Mouse (Mus musculus): ENCODE measurements at regions not wholly inside any gene's neighbourhood (a gene's known extent, or its start where the extent isn't known, plus 50 kb on each side); places are given as distances from the start of the nearest gene placed in this dataset.

DNA sequence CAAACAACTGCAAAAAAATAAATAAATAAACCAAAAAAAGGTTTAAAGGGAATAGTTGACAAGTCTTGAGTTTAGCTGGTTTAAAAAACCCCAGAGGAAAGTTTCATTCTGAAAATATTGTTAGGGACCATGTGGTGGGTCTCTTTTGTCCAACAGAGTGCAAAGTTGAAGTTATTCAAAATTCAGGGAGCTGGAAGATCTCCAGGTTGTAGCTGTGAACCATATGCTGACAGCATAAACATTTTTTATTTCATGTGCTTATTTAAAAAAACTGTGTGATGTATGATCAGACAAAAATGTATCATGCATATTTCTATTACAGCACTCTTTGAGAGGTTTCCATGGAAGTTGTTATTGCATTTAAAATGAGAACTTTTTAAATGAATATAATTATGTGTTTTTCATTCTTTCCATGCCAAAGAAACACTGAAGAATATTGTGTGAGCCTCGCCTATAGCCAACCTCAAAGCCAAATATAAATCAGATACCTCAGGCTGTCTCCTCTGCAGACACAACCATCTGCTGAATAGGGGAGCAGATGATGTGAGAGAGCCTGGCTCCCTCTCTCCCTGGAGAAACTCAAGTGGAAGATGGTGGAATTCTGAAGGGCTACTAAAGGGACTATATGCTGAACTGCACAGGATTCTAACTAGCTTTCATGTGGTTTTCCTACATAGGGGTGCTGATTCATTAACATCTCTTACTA is 413.4 kb upstream of the Impad1 start:
- no peak for DNase-seq (ENCODE audit: low spot score)

DNA sequence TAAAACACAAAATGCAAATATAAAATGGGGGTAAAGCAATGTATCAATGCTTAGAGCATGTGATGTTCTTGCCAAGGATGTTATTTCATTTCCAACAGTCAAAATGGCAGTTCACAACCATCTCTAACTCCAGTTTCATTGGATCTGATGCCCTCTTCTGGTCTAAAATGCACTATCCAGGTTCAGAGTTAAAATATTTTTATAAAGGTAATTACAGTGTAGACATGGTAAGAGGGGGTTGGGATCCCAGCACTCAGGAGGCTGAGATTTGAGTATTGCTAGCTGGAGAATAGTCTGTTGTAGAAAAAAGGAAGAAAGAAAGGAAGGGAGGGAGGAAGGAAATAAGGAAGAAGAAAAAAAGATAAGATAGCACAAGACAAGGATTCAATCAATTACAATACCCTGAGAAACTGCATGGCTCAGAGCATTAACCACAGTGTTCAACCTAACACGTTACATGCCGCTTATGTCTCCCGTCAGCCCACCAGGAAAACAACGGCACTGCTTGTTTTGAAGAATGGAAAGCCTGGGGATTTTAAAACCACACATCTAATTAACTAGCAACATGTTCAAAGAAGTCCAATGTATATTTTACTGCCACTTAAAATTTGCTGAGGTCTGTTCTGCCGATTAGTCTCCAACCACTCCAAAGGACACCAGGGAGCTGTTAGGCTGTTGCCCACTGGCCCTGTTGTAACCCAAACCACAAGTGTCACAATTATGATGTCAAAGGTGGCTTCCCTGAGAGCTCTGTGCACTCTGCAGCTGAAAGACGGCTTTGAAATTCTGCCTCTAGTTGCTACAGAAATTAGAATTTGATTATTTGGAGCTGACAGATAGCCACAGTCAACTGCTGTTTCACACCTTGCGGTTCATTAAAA is 412.4 kb upstream of the Impad1 start:
- no peak for DNase-seq (ENCODE audit: low spot score)

DNA sequence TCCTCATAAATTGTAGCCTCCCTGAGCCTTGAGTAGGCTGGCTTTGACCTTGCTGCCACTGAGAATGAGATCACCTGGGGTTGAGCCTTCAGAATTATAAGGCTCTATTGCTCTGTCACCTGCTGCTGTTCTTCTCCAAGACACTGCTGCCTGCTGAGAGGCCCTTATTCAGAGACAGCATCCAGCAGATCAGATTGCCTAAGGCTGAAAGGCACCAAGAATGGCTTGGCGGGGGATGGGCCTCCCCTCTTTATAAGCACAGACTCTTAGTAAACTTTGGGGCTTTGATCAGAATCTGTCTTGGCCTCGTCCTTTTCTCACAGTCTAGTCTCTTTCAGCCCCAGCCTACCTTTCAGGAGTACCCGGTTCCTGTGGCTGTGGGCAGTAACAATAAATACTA is 401.1 kb upstream of the Impad1 start:
- DNase-seq (ENCODE audit: low spot score) = no peak

DNA sequence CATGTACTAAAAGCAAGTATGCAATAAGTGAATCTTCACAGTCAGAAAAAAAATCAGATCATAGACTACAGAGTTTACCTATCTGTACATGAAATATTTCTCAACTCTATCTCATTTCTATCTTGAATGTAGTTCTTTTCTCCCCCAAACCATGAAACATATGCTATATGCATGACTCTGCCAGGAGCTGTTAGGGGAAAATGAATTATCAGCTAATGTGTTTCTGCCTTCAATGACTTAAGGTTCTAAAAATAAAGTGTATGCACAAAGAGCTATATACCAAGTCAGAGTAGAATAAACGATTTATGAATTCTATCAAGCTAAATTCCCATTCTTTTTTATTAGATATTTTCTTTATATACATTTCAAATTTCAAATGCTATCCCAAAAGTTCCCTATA is 388.4 kb upstream of the Impad1 start:
- no peak for DNase-seq (ENCODE audit: low spot score)

DNA sequence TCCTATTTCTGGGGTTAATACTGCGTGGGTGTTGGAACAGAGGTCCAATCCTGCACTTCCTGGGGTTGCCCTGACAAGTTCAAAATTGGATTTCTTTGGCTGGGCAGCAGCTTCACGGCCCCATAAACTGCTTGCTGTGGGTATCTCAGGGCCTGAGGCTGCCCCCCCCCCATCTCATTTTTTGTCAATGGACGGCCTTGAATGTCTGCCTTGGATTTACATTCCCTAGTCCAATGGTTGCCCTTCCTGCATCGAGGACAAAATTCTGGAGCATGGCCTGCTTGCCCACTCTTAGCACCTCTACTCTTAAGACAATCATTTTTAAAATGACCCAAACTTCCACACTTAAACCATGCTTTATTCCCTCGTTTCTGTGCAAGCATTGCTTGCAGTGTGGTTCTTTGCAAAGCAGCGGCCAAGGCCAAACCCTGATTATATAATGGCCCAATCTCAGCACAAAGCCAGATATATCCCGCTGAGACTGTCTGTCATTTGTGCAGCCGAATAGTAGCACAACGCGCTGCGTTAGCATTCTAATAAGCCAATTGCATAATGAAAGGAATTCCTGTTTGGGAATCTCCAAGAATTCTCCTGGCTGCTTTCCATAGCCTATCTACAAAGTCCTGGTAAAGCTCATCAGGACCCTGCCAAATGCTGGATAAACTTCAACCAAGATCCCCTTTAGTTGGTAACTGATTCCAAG is 386.0 kb upstream of the Impad1 start:
- no peak for DNase-seq (ENCODE audit: low spot score)

- DNase-seq (ENCODE audit: low spot score) = no peak
These were observed 372.1 kb upstream of the Impad1 start for GRCm38 (mm10) chr4:5165263-5165662.

- no peak for DNase-seq (ENCODE audit: low spot score)
These were observed 367.8 kb upstream of the Impad1 start for GRCm38 (mm10) chr4:5160931-5161330.

DNA sequence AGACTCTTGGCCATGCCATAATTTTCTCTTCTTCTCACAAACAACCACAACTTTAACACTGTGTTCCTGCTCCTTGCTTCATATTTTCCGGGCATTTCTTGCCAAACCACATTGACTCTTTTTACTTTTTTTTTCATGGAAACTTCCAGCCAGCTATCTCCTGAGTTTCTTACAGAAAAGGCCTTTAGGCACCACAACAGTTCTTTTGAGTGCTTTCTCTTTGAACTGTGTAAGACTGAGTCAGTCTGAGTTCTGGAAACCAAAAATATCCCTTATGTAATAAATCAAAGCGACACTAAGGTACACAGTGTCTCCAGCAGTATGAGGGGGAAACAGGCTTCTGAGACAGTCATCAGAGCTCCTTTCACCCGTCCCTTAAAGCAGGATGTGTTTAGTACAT is 337.6 kb upstream of the Impad1 start:
- DNase-seq (ENCODE audit: low spot score) = no peak

DNA sequence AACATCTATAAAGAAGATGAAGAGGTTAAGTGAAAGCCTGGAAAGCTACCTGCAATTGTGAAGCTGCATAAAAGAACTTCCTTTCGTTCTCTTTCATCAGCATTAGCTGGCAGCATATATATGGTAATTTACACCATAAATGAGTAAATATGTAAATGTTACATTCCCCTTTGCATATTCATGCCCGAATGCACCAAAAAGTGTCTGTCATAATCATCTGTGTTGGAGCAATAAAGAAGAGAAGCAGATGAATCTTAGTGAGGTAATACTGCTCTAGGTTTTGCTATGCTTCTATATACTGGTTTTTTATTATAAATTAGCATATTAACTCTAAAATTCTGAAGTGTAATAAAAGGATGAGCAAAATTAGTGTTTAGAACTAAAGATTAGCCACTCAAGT is 332.9 kb upstream of the Impad1 start:
- no peak for DNase-seq (ENCODE audit: low spot score)

DNA sequence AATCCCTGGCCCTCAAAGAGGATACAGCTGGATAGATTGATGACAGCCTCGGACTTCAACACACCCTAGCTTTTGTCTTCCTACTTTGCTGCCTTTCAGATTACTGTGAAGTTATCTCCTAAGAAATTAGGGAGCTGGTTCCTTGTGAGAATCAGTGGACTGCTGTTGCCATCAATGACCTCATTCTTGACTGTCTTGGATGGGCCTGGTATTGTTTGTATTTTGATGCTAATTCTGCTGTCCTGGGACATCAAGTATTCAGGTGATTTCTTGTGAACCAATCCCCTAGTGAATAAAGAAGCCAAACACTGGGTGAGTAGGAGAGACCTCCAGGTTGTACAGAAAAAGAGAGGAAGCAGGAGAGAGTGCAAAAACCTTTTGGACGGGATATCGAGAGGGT is 305.3 kb upstream of the Impad1 start:
- no peak for DNase-seq (ENCODE audit: low spot score)

DNA sequence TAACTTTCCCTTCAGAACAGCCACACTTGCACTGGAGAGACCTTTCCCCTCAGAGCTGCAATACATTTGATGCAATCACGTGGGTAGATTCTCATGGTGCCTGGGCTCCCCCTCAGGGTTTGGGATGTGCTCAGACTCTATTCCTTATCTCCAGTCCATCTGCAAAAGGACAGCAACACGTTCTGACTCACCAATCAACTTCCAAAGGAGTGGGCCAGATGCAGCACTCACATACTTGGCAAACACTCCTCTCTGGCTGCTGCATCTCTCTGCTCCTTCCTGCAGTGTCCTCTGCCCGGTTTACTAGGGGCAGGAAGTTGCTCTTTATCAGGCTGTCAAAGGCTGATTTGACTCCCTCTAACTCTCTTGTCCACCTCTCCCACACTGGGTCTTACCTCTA is 285.6 kb upstream of the Impad1 start:
- no peak for DNase-seq (ENCODE audit: low spot score)

DNA sequence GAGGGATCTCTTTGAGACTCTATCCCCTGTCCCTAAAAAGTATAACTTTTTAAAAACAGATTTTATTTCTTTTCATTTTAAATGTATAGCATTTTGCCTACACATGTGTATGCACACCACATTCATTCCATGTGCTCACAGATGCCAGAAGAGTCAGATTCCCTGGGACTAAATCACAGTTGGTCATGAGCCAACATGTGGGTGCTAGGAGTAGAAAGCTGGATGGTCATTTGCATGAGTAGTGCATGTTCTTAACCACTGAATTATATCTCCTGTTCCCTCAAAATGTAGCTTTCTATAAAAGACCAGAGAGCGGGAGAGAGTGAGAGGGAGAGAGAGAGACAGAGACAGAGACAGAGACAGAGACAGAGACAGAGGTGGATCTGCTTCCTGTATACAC is 281.6 kb upstream of the Impad1 start:
- no peak for DNase-seq (ENCODE audit: low spot score)

DNA sequence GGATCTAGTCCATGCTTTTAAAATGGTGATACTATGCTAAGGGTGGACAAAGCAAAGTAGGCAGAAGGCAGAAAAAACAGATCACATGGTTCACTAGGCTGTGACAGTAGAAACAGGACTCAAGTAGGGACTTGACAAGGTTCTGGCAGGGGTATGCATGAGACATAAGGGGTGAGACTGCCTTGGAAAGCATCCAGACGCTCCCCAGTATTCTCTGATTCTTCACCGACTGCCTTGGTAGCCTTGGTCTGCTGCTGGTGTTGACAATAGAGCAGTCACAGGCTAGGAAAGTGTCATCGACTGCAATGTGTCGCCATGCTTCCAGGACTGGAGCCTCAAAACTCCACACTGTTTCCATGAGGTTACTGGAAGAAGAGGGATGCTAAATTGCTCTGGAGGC is 278.1 kb upstream of the Impad1 start:
- DNase-seq (ENCODE audit: low spot score) = no peak

DNA sequence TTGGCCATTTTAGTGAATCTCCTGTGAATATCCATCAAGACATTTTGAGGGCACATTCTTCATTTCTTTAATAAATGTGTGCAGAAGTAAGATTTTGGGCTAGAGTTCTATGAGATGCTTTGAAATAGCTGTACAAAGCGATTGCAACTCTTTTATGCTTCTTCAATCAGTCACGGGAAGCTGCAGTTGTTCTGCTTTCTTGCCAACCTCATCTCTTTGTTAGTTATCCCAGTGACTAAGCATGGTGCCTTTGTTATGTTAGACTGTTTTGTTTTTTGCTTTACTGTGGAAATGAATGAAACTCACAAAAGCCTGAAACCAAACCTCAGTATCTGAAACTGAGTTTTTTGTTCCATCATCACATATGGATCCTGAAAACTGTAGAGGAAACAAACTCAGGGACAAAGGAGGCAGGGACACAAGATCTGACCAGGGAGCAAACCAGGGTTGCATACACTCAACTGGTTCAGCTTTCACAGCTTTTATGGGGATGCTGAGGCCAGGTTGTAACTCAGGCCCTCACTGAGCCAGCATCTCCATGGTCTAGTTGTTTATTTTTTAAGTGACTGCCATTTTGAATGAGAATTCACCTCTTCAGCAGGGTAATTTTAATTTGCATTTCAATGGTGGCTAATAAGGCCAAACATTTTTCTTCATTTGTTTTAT is 266.3 kb upstream of the Impad1 start:
- no peak for DNase-seq (ENCODE audit: low spot score)

DNA sequence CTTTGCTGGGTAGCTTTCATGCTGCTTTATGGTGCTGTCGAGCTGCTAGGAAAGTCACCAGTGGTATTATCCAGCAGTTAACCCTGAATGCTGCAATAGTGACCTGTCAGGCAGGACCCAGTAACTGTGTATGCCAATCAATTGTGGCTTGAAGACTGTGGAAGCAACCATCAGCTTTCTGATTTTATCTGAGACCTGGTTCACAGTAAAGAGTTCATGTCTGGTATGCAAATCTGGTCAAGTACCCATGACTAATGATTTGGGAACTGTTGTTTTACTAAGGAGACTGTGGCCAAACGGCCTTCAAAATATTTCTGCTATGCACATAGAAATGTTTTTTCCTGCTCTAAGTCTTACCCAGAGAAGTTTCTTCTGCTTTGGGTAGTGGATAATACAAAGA is 236.8 kb upstream of the Impad1 start:
- no peak for DNase-seq (ENCODE audit: low spot score)

GRCm38 (mm10) chr4:4987491-4987890 is 194.3 kb upstream of the Impad1 start:
- no peak for DNase-seq (ENCODE audit: low spot score)

- DNase-seq (ENCODE audit: low spot score) = no peak
These were observed 190.5 kb upstream of the Impad1 start for GRCm38 (mm10) chr4:4983474-4984194.

GRCm38 (mm10) chr4:4971800-4972319 is 178.7 kb upstream of the Impad1 start:
- no peak for DNase-seq (ENCODE audit: low spot score)

DNA sequence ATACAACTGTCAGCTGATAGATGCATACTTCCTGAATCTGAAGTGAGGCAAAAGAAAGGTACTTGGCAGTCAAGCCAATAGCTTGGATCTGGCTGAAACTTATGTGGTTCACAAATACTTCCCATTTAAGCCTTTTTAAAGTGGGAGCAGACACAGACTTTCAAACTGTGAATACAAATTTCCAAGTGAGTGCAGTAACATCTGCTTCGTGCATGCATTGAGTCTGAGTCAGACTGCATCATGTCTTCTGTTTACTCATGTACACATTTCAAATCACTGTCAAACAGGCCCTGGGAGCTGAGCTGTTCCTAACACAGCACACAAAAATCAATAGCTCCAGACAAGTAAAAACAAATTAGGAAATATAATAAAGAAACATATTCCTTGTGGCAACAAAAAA is 155.8 kb upstream of the Impad1 start:
- DNase-seq (ENCODE audit: low spot score) = no peak

- DNase-seq (ENCODE audit: low spot score) = no peak
These were observed 151.3 kb upstream of the Impad1 start for GRCm38 (mm10) chr4:4944498-4944897.

DNA sequence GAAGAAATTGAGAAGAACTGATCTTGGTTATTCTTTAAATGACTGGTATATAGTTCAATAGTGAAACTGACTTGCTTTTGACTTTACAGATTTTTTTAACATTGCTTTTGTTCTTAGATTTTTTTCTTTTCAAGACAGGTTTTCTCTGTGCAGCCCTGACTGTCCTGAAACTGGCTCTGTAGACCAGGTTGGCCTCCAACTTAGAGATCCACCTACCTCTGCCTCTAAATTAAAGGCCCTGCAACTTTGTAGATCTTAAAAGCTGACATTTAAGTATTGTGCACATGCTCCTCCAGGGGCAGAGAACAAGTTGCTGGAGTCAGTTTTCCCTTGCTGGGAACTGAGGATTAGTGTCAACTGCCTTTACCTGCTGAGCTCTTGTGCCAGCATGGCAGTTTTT is 132.6 kb upstream of the Impad1 start:
- DNase-seq (ENCODE audit: low spot score) = no peak

GRCm38 (mm10) chr4:4920256-4920655 is 127.1 kb upstream of the Impad1 start:
- no peak for DNase-seq (ENCODE audit: low spot score)

Measured in urinary bladder, postnatal 14 days (tissue).